Mouse (Mus musculus): ENCODE measurements at regions not wholly inside any gene's neighbourhood (a gene's known extent, or its start where the extent isn't known, plus 50 kb on each side); places are given as distances from the start of the nearest gene placed in this dataset.

DNA sequence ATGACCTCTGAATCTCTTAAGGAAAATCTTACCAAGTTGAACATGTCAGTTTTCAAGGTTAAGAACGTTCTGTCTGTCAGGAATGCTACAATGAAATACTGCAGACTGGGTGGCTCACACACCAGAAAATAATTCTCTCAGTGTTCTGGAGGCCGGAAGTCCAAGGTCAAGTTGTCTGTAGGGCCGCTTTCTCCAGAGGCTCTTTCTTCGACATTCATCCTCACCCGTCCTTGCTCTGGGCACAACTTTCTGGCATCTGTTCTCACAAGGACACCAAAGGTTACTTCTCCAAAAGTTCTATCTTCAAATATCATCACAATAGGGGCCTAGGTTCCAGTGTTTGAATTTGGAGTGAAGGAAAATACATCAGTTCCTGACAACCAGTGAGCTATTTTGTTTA is 239.2 kb downstream of the Kcnrg start:
- Histone ChIP-seq H3K9ac (ENCODE audit: control insufficient read depth, low read depth, low read length, poor library complexity, severe bottlenecking) (no peak overlapping the region), H3K27ac (ENCODE audit: control insufficient read depth, low read depth, low read length) (no peak overlapping the region), H3K79me2 (ENCODE audit: control insufficient read depth, insufficient read depth, low read length, poor library complexity) (no peaks in the 10 kb centered on the region), H3K36me3 (ENCODE audit: control insufficient read depth in 1 of 2, insufficient read depth in 2 of 2, low read length in 2 of 2) (no peaks in the 10 kb centered on the region), H3K4me3 (ENCODE audit: control insufficient read depth in 1 of 2, insufficient read depth in 1 of 2, low read depth in 2 of 2, low read length in 2 of 2) (no peak overlapping the region), H3K9me3 (replicated peaks; ENCODE audit: insufficient read depth, low read length) (no peaks in the 10 kb centered on the region), H3K4me1 (ENCODE audit: control insufficient read depth in 1 of 2, insufficient read depth in 2 of 2, low read length in 2 of 2) (no peaks in the 10 kb centered on the region), H3K27me3 (ENCODE audit: control insufficient read depth in 1 of 2, insufficient read depth in 2 of 2, low read length in 2 of 2) (no peaks in the 10 kb centered on the region; a peak in 4 of 4 replicates)
- TF ChIP-seq ZNF384 (IDR thresholded peaks at IDR 0.05; ENCODE audit: low read depth, low read length) = no peak
- TF ChIP-seq BHLHE40 (IDR thresholded peaks at IDR 0.05; ENCODE audit: borderline replicate concordance, low read depth, low read length) = no peak
- TF ChIP-seq TAL1 (IDR thresholded peaks at IDR 0.05; ENCODE audit: low read length) = no peak
- no peak for TF ChIP-seq POLR2AphosphoS5 (IDR thresholded peaks at IDR 0.05; ENCODE audit: borderline replicate concordance, low read depth, low read length)
- no peak for TF ChIP-seq RAD21 (IDR thresholded peaks at IDR 0.05; ENCODE audit: low read depth, low read length)
- TF ChIP-seq POLR2AphosphoS2 (IDR thresholded peaks at IDR 0.05; ENCODE audit: low read length) = no peak
- no peak for TF ChIP-seq HCFC1 (IDR thresholded peaks at IDR 0.05; ENCODE audit: low read depth, low read length)
- TF ChIP-seq EP300 (IDR thresholded peaks at IDR 0.05; ENCODE audit: low read depth in 1 of 2, low read length in 2 of 2) = no peak
- TF ChIP-seq POLR2A (IDR thresholded peaks at IDR 0.05; ENCODE audit: control insufficient read depth in 1 of 2, insufficient read depth in 1 of 2, low read depth in 1 of 2, low read length in 2 of 2, poor library complexity in 1 of 2) = no peak
- TF ChIP-seq USF2 (IDR thresholded peaks at IDR 0.05; ENCODE audit: borderline replicate concordance in 1 of 2, insufficient read depth in 1 of 2, low read depth in 1 of 2, low read length in 2 of 2) = no peak
- no peak for TF ChIP-seq MAFK (IDR thresholded peaks at IDR 0.05; ENCODE audit: borderline replicate concordance, low read depth, low read length)
- no peak for TF ChIP-seq ELF1 (IDR thresholded peaks at IDR 0.05; ENCODE audit: low read depth, low read length)
- TF ChIP-seq SMC3 (IDR thresholded peaks at IDR 0.05; ENCODE audit: low read depth, low read length) = no peak
- no peak for TF ChIP-seq ZMIZ1 (IDR thresholded peaks at IDR 0.05; ENCODE audit: low read depth, low read length)
- TF ChIP-seq MAZ (IDR thresholded peaks at IDR 0.05; ENCODE audit: low read depth, low read length) = no peak
- no peak for TF ChIP-seq E2F4 (IDR thresholded peaks at IDR 0.05; ENCODE audit: borderline replicate concordance, low read depth, low read length)
- no peak for TF ChIP-seq TBP (IDR thresholded peaks at IDR 0.05; ENCODE audit: low read depth, low read length)
- no peak for TF ChIP-seq SIN3A (IDR thresholded peaks at IDR 0.05; ENCODE audit: low read length)
- TF ChIP-seq NELFE (IDR thresholded peaks at IDR 0.05; ENCODE audit: low read depth, low read length) = no peak
- no peak for DNase-seq (ENCODE audit: low read depth, low spot score)

- H3K27ac ChIP-seq (ENCODE audit: control insufficient read depth, low read depth, low read length) = no peak overlapping the region
- no peak for DNase-seq (ENCODE audit: low read depth, low spot score)
- no peaks in the 10 kb centered on the region for H3K9me3 ChIP-seq (replicated peaks; ENCODE audit: insufficient read depth, low read length)
- H3K36me3 ChIP-seq (ENCODE audit: control insufficient read depth in 1 of 2, insufficient read depth in 2 of 2, low read length in 2 of 2) = no peaks in the 10 kb centered on the region
- H3K9ac ChIP-seq (ENCODE audit: control insufficient read depth, low read depth, low read length, poor library complexity, severe bottlenecking) = no peak overlapping the region
- H3K27me3 ChIP-seq (ENCODE audit: control insufficient read depth in 1 of 2, insufficient read depth in 2 of 2, low read length in 2 of 2) = no peaks in the 10 kb centered on the region; a peak in 3 of 4 replicates
- H3K4me3 ChIP-seq (ENCODE audit: control insufficient read depth in 1 of 2, insufficient read depth in 1 of 2, low read depth in 2 of 2, low read length in 2 of 2) = no peak overlapping the region
- no peaks in the 10 kb centered on the region for H3K4me1 ChIP-seq (ENCODE audit: control insufficient read depth in 1 of 2, insufficient read depth in 2 of 2, low read length in 2 of 2)
- TF ChIP-seq CHD1 (IDR thresholded peaks at IDR 0.05; ENCODE audit: low read depth, low read length) = no peak
- no peaks in the 10 kb centered on the region for H3K79me2 ChIP-seq (ENCODE audit: control insufficient read depth, insufficient read depth, low read length, poor library complexity)
Observed at GRCm38 (mm10) chr14:61850244-61850643, 243.0 kb downstream of the Kcnrg start.

All from MEL (cell line).